Comparison of ENCODE assay signal across 8 mouse cellular contexts in the genomic region with DNA sequence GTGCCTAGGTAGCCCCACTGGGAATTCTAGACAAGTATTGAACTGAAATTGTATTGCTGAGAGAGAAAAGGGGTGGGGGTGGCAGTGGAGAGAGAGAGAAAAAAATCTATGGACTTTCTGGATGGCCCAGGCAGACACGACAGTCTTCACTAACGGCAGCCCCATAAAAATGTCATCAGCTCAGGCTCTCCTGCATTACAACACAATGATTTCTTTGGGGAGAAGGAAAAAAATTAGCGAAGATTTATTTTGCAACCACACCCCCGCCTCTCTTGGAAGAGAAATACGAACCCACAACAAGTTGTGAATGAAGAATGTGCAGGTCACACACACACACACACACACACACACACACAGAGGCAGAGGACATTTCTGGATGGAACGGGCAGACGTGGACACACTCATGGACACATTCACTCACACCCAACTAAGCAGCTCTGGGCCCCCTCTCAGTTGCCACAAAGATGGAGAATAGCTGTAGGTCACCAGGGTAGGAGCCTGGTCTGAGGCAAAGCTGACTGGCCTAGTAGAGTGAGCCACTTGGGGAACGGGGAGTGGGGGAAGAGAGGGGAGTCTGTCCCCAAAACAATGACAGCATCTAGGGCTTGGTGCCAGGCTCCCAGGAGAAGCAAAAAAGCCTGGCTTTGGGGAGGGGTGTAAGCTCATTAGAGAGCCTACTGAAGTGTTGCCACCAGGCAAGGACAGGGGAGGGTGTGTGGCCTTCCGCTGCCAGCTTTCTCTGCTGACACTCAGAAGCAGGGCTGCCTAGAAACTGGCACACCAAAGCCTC.
DNase-seq lines count a peak whose midpoint lies in the region; TF ChIP-seq lines count a peak whose summit lies in the region.

No protein-coding gene starts in this region.

- peak; percentile 55 for DNase-seq in adrenal gland, postnatal 14 days
- DNase-seq in adrenal gland, adult 8-10 months: no peak
- peak; percentile 97 for DNase-seq in brain, embryonic 14.5 days (ENCODE audit: low read depth)
- DNase-seq in layer of hippocampus, adult 18-20 months (ENCODE audit: low spot score in 2 of 2): peak; percentile 32 to 63
- no peak for DNase-seq in midbrain, embryonic 10.5 days (ENCODE audit: low spot score)
- no peak for DNase-seq in spleen, postnatal 14 days (ENCODE audit: low spot score in 2 of 2)
- no peak for DNase-seq in urinary bladder, adult 18-20 months (ENCODE audit: low spot score in 2 of 2)
- DNase-seq in thymus, adult 18-20 months: no peak

- no peaks in the 10 kb centered on the region for H3K9me3 ChIP-seq in midbrain, embryonic 10.5 days (replicated peaks)

- peak overlapping the region; percentile 83 for H3K27ac ChIP-seq in midbrain, embryonic 10.5 days (replicated peaks)

- no peaks in the 10 kb centered on the region for H3K36me3 ChIP-seq in midbrain, embryonic 10.5 days

- 83% methylated on average over 9 of the region's 9 CpGs for WGBS in midbrain, embryonic 10.5 days

- H3K27me3 ChIP-seq in midbrain, embryonic 10.5 days (ENCODE audit: low read depth, poor library complexity, severe bottlenecking): peaks cover 28% of the 10 kb centered on the region

- H3K4me1 ChIP-seq in midbrain, embryonic 10.5 days: peaks cover 41% of the 10 kb centered on the region

- no peak for TF ChIP-seq CTCF in brain, embryonic 14.5 days (IDR thresholded peaks at IDR 0.05; ENCODE audit: borderline replicate concordance, extremely low read depth, insufficient read depth, insufficient read length)

- TF ChIP-seq POLR2A in brain, embryonic 14.5 days (IDR thresholded peaks at IDR 0.05; ENCODE audit: borderline replicate concordance, extremely low read depth, insufficient read depth, insufficient read length, poor library complexity, severe bottlenecking): no peak

- no peak overlapping the region for H3K4me3 ChIP-seq in midbrain, embryonic 10.5 days

Comparison
In these comparisons a context has a peak if more than half of its experiments do, and no peak if none do; other contexts are left out.
1. DNase-seq: peak in adrenal gland, postnatal 14 days (single experiment), brain, embryonic 14.5 days (single experiment) and layer of hippocampus, adult 18-20 months (2 of 2); none in adrenal gland, adult 8-10 months (single experiment), midbrain, embryonic 10.5 days (single experiment), spleen, postnatal 14 days (0 of 2), urinary bladder, adult 18-20 months (0 of 2) and thymus, adult 18-20 months (0 of 2).